Mouse (Mus musculus) megakaryocyte, embryonic 14.5 days (primary cell): ENCODE measurements around the gene Cap2. TPM values are rescaled to one million over a fixed set of nuclear protein-coding genes. Genes with fewer than 3 reads are reported as not detected.

Experiments
- H3K27me3 ChIP-seq: replicated peaks from 2 replicates; pipeline ENCODE3; 2012; ENCODE audit warnings: inconsistent platforms
- H3K36me3 ChIP-seq: replicated peaks from 2 replicates; pipeline ENCODE3; 2012; ENCODE audit warnings: low read length, inconsistent platforms, mixed read lengths
- H3K4me1 ChIP-seq: 2 replicates; pipeline ENCODE4 v1.6.1; 2012; ENCODE audit warnings: inconsistent platforms
- H3K4me3 ChIP-seq: replicated peaks from 2 replicates; pipeline ENCODE3; 2012; ENCODE audit warnings: moderate library complexity, mild to moderate bottlenecking, inconsistent platforms
- H3K9me3 ChIP-seq: 2 replicates; pipeline ENCODE4 v1.6.1; 2012; ENCODE audit warnings: inconsistent platforms
- FLI1 ChIP-seq: IDR thresholded peaks from 2 replicates; pipeline ENCODE4 v1.6.1; 2012; ENCODE audit warnings: low read length, inconsistent platforms, mixed read lengths
- GATA1 ChIP-seq: IDR thresholded peaks from 3 replicates; pipeline ENCODE4 v1.6.1; 2012; ENCODE audit warnings: mixed read lengths, low read length, inconsistent platforms, borderline replicate concordance
- polyA plus RNA-seq: library from polyadenylated mRNA; stranded (reverse); fragments of >175 nt; gene quantifications from 2 replicates; pipeline ENCODE4 v1.2.3, GENCODE M21; 2012; ENCODE audit warnings: low replicate concordance; ENCODE audit not compliant: insufficient read depth

Cap2 gene
- polyA plus RNA-seq, 1 experiment: 1.5 TPM

GRCm38 (mm10) chr13:46523712-46524111 lies 22.1 kb downstream of the Cap2 start:
- H3K4me1 ChIP-seq: no peaks in the 10 kb centered on the region
- H3K36me3 ChIP-seq: no peaks in the 10 kb centered on the region
- no peak overlapping the region for H3K4me3 ChIP-seq
- no peak for TF ChIP-seq FLI1
- TF ChIP-seq GATA1: no peak
- H3K9me3 ChIP-seq: peaks cover 9% of the 10 kb centered on the region; the same call in 1 of the 2 replicates
- H3K27me3 ChIP-seq: peaks cover 8% of the 10 kb centered on the region

- H3K27me3 ChIP-seq: peaks cover 8% of the 10 kb centered on the region
- no peak overlapping the region for H3K4me3 ChIP-seq
- no peaks in the 10 kb centered on the region for H3K36me3 ChIP-seq
- TF ChIP-seq FLI1 (no peak), GATA1 (no peak)
- H3K4me1 ChIP-seq: no peaks in the 10 kb centered on the region
- H3K9me3 ChIP-seq: 0 out of 2 replicates have a peak, but pooled peaks cover 7% of the 10 kb centered on the region
These were observed 23.9 kb downstream of the Cap2 start for GRCm38 (mm10) chr13:46525295-46526255.

- TF ChIP-seq GATA1: no peak
- TF ChIP-seq FLI1: no peak
- Histone ChIP-seq H3K4me1 (no peaks in the 10 kb centered on the region), H3K36me3 (no peaks in the 10 kb centered on the region), H3K9me3 (0 out of 2 replicates have a peak, but pooled peaks cover 7% of the 10 kb centered on the region), H3K27me3 (peaks cover 8% of the 10 kb centered on the region), H3K4me3 (no peak overlapping the region)
These were observed 25.0 kb downstream of the Cap2 start for GRCm38 (mm10) chr13:46526645-46527044.

GRCm38 (mm10) chr13:46527340-46527739 lies 25.7 kb downstream of the Cap2 start:
- no peaks in the 10 kb centered on the region for H3K36me3 ChIP-seq
- TF ChIP-seq GATA1 (no peak), FLI1 (no peak)
- peaks cover 8% of the 10 kb centered on the region for H3K27me3 ChIP-seq
- 0 out of 2 replicates have a peak, but pooled peaks cover 7% of the 10 kb centered on the region for H3K9me3 ChIP-seq
- no peaks in the 10 kb centered on the region for H3K4me1 ChIP-seq
- H3K4me3 ChIP-seq: no peak overlapping the region

- Histone ChIP-seq H3K36me3 (no peaks in the 10 kb centered on the region), H3K4me3 (no peak overlapping the region), H3K9me3 (0 out of 2 replicates have a peak, but pooled peaks cover 7% of the 10 kb centered on the region), H3K27me3 (peaks cover 4% of the 10 kb centered on the region), H3K4me1 (no peaks in the 10 kb centered on the region)
- no peak for TF ChIP-seq GATA1
- no peak for TF ChIP-seq FLI1
These were observed 27.4 kb downstream of the Cap2 start for GRCm38 (mm10) chr13:46529037-46529436.

- Histone ChIP-seq H3K9me3 (0 out of 2 replicates have a peak, but pooled peaks cover 3% of the 10 kb centered on the region), H3K4me1 (no peaks in the 10 kb centered on the region), H3K27me3 (peaks cover 2% of the 10 kb centered on the region), H3K4me3 (no peak overlapping the region), H3K36me3 (no peaks in the 10 kb centered on the region)
- TF ChIP-seq GATA1 (no peak), FLI1 (no peak)
These were observed 28.9 kb downstream of the Cap2 start for GRCm38 (mm10) chr13:46530546-46530945.

GRCm38 (mm10) chr13:46531676-46532075 lies 30.0 kb downstream of the Cap2 start:
- H3K36me3 ChIP-seq: no peaks in the 10 kb centered on the region
- no peaks in the 10 kb centered on the region for H3K4me1 ChIP-seq
- TF ChIP-seq GATA1 (no peak), FLI1 (no peak)
- H3K9me3 ChIP-seq: no peaks in the 10 kb centered on the region
- peaks cover 2% of the 10 kb centered on the region for H3K27me3 ChIP-seq
- no peak overlapping the region for H3K4me3 ChIP-seq

GRCm38 (mm10) chr13:46532276-46532675 lies 30.6 kb downstream of the Cap2 start:
- peaks cover 2% of the 10 kb centered on the region for H3K27me3 ChIP-seq
- TF ChIP-seq GATA1: no peak
- TF ChIP-seq FLI1: no peak
- no peaks in the 10 kb centered on the region for H3K9me3 ChIP-seq
- no peaks in the 10 kb centered on the region for H3K36me3 ChIP-seq
- no peaks in the 10 kb centered on the region for H3K4me1 ChIP-seq
- H3K4me3 ChIP-seq: no peak overlapping the region

GRCm38 (mm10) chr13:46533342-46534129 lies 31.9 kb downstream of the Cap2 start:
- Histone ChIP-seq H3K4me1 (no peaks in the 10 kb centered on the region), H3K27me3 (no peaks in the 10 kb centered on the region), H3K36me3 (no peaks in the 10 kb centered on the region), H3K4me3 (no peak overlapping the region), H3K9me3 (no peaks in the 10 kb centered on the region)
- TF ChIP-seq GATA1 (no peak), FLI1 (no peak)
